Mouse (Mus musculus) thymus, postnatal 25 days (tissue): ENCODE measurements around the gene Prkcb.
"Not testable (repeated sequence)": the region's sequence is repeated elsewhere in the genome, so short reads cannot be mapped to it uniquely, and the experiment has no call there.

Experiments
- DNase-seq: peaks from one replicate; pipeline ENCODE4 v3.0.0; 2022

The Prkcb gene

DNA sequence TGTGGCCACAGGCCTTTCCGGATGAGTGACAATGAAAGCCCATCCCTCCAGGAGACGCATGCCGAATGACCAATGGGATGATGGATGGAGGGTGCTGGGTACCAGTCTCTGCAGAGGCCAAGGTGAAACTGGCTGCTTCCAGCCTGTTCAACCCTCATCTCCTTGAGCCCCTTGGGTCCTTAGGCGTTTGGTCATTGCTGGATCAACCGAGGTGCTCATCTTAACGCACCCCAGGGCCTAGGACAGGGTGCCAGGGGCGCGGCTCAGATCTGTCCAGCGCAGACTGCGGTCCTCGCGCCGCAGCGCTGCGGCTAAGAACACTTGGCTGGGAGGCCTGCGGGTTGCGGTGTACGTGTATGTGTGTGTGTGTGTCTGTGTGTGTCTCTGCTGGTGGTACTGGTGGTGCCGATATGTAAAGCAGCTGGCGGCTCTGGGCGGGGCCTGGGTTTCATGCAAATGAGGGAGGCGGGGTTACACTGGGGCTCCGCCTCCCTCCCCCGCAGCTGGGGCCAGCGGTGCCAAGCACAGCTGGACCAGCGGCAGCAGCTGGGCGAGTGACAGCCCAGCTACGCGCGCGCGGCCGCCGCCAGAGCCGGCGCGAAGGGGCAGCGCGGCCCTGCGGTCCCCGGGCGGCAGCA lies at the start of gene Prkcb:
Gene Prkcb, plus strand, starts transcription at position 147 of the 638 bp plus-strand sequence.
- DNase-seq, result peak; percentile 94

DNA sequence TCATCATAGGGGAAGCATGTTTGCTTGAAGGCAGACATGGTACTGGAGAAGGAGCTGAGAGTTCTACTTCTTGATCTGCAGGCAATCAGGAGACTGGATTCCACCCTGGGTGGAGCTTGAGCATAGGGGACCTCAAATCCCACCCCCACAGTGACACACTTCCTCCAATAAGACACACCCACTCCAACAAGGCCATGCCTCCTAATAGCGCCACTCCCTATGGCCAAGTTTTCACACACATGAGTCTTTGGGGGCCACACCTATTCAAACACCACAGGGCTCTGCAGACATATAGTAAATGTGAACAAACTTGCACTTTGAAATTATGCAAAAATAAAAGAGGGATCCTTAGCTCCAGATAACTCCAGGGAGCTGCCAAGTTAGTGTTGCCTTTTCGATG lies 49.6 kb upstream of the Prkcb start:
- DNase-seq, result no peak

DNA sequence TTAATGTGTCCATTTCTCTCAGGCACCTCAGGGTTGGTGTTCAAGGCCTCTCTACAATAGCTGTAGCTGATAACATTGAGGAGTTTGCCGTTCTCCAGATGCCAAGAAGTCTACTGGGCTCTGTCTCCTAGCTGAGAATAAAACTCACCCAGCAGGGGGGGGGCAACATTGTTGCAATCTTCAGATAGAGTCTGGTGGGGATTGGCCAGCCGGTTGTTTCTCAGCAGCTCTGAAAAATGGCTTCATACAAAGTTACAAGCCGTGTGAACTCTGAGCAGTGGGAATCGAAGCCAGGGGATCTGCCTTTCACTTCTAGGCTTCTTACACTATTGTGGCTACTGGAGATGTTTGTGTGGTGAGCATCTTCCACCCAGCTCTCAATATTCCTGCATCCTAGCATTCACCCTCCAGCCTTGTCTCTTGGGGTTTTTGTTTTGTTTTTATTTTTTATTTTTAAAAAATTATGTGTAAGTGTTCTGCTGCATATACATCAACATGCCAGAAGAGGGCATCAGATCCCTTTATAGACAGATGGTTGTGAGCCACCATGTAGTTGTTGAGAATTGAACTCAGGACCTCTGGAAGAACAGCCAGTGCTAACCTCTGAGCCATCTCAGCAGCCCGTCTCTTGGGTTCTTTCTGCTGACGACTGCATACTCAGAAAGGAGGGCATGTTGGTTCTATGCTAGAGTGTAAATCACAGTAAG lies 48.0 kb upstream of the Prkcb start:
- no peak for DNase-seq

DNA sequence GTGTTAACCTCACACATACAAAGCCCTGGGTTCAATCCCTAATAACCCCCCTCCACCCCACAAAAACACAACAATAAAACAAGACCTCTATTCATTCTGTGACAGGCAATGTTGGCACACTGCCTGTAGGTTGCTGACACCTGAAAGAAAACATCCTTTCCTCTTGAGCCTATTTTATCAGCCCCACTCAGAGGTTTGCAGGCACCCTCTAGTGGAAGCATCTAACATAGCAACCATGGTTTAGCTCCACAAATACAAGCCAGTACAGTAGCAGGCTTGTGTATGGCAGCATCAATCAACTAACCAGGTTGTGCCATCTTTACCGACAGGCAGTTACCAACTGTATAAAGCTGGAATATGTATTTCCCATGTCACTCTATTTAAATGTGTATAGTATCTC lies 46.3 kb upstream of the Prkcb start:
- peak; percentile 64 for DNase-seq

DNA sequence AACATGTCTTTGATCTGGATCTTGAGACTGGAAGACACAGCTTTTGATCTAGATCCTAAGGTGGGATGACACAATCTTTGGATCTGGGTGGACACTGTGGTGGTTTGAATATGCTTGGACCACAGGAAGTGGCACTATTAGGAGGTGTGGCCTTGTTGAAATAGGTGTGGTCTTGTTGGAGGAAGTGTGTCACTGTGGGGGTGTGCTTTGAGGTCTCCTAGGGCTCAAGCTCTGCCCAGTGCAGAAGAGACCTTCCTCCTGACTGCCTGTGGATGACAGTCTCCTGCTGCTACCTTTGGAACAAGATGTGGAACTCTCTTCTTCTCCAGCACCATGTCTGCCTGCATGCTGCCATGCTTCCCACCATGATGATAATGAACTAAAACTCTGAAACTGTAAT lies 45.8 kb upstream of the Prkcb start:
- not testable (repeated sequence) for DNase-seq

DNA sequence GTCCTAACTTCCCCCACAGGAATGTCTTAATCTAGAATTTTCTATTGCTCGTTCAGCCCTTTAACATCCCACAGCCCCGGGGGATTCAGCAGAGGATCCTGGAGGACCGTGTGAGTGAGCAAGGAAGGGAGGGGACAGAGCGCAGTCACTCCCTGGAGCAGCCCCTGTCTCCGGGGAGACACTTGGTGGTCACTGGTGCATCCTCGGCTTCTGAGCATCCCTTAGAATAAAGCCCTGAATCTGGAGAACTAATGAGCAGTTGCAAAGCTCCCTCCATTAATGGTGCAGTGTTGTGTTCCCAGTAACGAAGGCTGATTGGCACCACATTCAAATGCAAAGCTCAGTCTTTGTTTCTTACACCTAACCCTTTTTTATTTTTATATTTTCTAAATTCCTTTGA lies 44.4 kb upstream of the Prkcb start:
- DNase-seq, result no peak

DNA sequence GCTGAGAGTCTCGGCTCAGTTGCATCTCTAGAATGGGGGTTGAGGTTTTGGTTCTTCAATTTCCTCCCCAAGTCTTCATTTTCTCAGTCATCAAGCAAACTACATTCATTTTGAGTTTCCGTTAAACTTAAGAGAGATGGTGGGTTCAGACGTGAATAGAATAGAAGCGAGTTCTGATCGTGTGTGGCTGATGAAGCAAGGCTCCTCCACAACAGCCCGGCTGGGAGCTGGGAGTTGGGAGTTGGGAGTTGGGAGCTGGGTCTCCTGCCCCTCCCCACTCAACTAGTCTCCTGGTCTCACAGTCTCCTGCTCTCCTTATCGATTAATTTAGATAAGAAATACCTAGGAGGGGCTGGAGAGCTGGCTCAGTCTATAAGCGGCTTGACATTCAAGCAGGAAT lies 44.0 kb upstream of the Prkcb start:
- DNase-seq, result no peak

DNA sequence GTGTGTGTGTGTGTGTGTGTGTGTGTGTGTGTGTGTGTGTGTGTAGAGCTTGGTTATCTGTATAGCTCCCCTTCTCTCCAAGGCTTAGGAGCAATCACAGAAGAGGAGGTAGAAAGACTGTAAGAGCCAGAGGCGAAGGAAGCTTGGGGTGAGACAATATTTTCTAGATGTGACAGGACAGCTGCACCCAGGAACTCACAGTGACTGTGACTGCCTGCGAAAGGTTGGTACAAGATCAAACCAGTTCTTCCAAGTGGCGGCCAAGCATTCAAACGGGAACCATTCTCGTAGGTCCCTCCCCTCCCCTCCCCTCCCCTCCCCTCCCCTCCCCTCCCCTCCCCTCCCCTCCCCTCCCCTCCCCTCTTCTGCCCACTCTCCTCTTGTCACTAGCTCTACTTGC lies 42.6 kb upstream of the Prkcb start:
- DNase-seq, result no peak

DNA sequence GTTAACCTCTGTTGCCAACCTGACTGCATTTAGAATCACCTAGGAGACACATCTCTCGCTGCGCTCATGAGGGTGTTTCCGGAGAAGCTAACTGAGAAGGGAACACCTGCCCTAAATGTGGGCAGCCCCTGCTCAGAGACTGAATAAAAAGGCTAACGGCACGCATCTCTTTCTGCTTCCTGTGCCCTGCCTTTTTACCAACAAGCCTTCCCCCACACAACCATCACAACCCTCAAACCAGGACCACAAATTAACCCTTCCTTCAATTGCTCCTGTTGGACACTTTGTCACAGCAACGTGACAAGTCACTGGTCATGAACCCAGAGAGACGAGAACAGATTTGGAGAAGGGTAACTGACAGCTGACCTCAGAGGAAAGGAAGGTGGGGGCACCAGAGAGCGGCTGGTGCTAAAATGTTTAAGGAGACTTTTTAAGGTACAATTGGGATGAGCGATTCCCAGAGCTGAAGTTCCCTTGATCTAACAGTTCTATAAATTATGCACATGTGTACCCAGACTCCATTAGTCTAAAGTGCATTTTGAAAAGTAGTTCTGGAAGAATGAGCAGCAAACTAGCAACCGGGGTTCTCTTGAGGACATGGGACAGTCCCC lies 41.2 kb upstream of the Prkcb start:
- peak; percentile 52 for DNase-seq

DNA sequence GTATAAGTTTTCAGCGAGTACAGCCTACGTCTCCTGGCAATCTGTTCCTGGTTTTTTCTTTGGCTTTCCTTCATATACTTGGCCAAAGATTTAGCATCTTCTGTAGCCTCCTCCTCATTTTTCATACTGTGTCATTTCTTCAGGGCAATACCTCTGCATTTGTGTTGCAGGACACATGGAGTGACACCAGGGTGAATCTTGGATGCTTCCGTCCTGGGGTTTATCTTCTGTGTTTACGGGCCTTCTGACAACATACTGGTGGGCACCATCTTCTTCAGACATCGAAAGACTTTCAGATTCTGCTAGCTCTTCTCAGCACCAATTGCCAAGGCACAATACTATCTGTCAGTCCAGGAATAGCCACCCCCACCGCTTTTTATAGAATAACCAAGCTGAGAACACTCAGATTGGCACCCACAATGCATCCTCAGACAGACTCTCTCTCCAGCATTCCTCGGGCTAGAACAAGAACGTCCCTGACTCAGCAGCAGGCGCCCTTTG lies 39.2 kb upstream of the Prkcb start:
- DNase-seq, result no peak

DNA sequence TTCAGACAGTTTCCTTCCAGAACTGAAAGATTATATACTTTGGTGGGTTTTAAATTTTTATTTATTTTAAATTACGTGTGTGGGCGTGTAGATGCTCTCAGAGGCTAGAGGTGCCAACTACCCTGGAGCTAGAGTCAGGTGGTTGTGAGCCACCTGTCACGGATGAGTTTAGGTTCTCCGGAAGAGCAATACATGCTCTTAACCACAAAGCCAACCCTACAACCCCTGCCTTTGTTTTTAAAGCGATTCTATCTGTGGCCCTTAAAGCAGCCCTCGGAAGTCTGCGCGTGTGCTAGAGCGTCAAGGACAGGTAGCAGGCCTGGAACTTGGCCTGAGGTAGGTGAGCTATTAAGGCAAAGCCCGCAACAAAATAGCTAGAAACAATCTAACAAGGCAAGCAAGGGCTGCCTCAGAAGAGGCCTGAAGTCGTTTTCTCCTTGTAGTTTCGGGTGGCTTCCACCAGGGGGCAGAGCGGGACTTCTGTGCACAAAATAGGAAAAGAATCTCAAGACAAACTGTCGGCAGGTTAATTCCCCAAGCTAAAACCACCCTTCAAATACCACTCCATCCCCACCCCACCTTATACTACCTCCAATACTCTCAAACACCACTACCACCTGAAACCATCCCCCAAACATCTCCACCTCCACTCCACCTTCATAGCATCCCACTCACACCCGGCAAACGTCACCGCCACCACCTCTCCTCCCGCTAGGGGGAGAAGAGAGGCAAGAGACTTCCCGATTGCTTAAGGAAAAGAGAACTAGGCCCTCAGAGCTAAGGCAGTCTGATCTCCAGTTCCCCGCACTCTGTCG lies 37.1 kb upstream of the Prkcb start:
- DNase-seq, result peak; percentile 89

DNA sequence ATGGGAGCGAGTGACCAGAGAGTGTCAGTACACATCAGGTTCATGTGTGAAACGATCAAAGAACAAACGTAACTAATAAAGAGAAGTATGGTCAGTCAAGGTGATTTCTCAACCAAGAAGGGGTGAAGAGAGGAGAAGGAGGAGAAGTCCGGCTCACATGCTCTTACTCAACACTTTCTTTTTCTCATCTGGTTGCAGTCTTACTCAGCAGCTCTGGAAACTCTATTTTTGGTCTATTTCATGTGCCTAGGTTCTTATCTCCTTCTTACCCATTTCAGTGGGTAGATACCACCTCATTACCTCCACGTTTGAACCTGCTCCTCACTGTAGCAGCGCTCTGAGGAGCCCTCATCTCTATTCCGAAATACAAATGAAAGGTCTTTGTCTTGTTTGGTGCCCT lies 31.8 kb upstream of the Prkcb start:
- no peak for DNase-seq

DNA sequence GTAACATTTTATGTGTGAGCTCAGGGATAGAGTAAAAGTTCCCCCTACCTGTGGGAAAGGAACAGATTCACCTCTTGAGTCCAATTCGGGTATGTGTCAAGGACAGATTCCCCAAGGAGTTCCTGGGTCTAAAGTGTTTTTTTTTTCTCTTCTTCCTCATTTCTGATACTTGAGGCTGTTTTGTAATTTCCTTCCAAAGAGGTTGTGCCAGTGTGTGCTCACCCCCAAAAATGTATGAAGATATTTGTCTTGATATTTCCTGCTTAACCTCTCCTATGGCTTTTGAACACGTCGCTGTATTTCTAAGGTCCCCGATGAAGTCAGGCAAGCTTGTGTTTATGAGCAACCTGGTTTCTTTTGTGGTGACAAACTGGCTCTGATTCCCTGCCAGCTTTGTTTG lies 30.0 kb upstream of the Prkcb start:
- DNase-seq, result no peak

DNA sequence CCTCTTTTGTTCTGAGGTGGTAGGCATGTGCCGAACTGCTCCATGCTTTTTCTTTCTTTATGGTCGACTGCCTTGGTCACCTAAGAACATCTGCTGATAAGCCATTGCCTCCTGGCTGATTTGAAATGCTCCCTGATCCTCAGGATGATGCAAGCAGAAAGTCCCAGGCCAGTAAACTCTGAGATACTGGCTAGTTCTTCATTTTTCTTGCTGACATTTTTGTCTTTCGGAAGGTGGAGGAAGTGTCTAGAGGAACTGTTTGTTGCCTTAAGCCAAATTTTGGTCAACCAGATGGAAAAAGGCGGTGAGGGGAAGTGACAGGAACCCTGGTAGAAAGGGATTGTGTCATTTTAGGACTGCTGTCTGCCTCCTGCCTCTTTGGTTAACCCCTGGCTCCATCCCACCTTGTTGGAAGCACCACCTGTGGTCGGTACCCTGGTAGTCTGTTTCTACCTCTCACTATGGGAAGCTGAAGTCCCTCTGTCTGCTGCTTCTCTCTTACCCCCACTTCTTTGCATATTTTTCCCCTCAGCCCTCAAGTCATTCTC lies 28.4 kb upstream of the Prkcb start:
- DNase-seq, result no peak

DNA sequence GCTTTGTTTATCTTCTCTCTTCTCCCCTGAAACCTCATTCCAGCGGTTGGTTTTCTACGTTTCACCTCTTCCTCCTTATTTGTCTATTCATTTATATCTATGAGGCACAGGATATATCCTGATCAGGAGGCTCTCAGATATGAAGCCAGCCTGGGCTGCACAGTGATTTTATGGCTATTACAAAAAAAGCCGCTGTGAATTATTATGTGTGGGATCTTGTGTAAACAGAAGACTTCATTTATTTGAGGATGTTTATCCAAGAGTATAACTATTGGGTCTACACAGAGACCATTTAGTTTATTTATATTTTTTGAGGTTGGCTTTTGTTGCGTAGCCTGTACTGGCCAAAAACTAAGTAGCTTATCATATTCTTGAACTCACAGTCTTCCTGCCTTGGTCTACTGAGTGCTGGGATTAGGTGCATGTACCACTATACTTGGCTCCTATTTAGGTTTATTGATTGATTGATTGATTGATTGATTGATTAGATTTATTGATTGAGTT lies 19.5 kb upstream of the Prkcb start:
- DNase-seq, result no peak

DNA sequence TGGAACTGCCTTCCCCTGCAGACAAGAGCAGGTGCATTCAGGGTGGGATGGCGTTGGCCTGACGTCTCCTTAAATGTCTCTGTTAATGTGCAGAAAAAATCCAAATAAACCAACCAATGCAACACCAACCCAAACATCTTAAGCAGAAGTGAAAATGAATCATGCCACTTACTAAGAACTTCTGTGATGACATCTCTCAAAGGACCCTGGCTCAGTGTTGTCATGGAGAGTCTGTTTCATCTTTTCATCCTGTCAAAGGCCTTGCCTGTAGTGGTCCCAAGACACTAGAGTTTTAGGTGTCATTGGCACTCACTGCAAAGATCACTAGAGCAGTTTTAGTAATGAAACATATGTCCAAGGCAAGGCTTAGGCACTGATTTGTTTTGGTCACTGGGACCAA lies 16.2 kb upstream of the Prkcb start:
- no peak for DNase-seq

DNA sequence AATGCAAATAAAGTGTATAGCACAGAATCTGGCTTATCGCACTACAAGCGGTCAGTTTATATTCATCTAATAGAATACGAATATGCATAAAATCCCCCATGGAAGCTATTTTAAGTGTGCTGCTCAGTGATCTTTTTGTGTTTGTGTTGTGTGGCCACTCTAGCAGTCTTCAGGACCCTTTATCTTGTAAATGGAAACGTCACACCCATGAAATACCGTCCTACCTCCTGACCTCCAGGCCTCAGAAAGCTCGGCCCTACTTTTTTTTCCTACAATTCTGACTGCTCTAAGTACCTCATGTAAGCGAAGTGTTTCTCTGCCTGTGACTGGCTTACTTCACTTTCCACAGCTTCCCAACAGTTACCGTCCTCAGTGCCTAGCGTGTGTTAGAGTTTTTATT lies 9.0 kb upstream of the Prkcb start:
- DNase-seq, result no peak

DNA sequence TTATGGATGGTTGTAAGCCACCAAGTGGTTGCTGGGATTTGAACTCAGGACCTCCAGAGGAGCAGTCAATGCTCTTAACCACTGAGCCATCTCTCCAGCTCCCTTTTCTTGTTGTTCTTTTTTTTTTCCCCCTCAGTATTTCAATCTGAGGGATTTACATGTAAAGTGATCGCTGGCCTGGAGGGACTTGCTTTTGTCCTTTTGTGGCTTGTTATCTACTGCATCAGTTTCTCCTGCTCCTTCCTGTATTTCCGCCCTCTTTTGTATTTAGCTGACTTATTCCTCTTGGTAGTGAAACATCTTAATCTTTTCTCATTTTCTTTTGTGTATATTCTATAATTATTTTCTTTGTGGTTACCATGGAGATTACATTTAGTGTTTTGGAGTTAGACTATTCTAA lies 8.2 kb upstream of the Prkcb start:
- DNase-seq, result no peak

DNA sequence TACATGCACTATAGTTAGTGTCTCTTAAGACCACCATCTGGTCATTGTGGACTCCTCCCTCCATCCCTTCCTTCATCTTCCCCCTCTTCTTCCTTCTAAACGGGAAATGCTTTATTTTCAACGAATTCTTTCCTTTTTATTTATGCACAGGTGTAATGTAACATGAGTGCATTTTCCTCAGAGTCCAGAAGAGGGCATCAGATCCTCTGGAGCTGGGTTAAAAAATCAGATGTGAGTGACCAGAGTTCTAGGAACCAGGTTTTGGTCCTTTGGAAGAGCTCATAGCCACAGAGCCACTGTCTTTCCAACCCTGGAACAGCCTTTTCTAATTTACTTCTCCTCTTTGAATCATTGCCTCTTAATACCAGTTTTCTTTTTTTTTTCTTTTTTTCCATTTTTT lies 6.0 kb upstream of the Prkcb start:
- DNase-seq, result no peak

DNA sequence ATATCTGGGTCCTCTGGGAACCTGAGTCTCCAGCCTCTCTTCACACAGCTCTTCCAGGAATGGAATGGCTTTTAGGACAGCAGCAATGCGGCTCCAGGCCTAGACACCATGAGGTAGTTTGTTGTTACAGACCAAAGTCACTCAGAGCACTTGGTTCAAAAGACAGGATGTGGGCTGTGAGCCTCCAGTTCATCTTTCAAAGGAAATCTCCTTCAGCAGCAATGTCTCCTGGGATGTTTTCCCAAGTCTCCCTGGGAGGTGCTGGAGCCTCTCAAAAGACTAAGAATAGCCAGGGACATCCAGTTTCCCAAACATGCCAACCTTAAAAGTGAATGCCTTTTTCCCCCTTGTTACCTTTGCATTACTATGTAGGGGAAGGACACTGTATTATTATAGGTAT lies 1.3 kb upstream of the Prkcb start:
- DNase-seq, result peak; percentile 57

DNA sequence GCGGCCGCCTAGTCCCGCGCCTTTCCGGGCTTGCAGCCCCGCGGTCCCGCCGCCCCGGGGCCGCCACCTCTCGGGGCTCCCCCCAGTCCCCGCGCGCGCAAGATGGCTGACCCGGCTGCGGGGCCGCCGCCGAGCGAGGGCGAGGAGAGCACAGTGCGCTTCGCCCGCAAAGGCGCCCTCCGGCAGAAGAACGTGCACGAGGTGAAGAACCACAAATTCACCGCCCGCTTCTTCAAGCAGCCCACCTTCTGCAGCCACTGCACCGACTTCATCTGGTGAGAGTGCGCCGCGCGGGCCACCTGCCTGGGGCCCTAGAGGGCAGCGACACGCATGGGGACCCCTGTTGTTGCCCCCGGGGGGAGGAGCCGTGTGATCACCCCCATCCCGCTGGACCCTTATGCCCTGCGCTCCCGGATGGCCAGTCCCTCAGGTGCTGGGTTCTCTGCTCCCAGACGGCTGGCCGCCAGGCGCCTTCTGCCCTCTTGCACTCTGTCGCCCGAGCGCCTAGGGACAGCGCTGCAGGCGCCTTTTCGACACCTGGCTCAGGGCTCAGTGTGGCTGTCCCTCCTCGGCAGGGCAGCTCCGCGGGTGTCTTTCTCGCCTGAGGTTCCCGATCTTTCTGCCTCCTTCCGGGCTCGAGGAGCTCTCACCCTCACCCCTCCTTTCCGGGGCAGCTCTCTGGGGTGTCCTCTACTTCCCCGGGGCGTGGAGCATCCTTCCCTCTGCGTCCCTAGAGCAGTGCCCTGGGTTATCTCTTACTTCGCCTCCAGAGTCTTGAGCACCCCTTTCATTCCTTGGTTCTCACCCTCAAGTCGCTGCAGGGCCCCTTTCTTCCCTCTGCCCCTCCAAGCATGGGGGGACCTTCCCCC lies 926 bp downstream of the Prkcb start:
- peak; percentile 79 for DNase-seq

DNA sequence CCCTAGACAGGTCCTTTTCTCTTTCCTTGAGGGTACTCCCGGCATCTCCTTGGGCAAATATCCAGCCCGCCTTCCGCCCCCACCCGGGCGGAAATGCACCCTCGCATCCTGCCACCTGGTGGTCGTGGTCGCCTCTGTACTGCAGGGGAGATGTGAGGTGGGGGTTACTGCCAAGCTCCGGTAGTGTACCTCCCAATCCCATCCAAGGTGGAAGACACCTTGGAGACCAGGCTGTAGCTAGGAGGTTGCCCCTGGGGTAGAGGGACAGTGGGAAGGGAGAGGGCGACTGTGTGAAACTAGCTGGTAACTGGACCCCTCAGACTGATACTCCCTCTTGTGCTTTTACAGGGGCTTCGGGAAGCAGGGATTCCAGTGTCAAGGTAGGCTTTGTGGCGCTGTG lies 1.6 kb downstream of the Prkcb start:
- DNase-seq, result peak; percentile 93
